Mouse (Mus musculus) midbrain, embryonic 10.5 days (tissue): ENCODE results near the gene Cfap126. TPM values are rescaled to one million over a fixed set of nuclear protein-coding genes. Genes with fewer than 3 reads are reported as not detected.
"Not testable (repeated sequence)": the region's sequence is repeated elsewhere in the genome, so short reads cannot be mapped to it uniquely, and the experiment has no call there.

ENCODE experiments used
- DNase-seq: peaks from one replicate; pipeline ENCODE4 v3.0.0-alpha.2; 2017; ENCODE audit warnings: low spot score
- H3K27ac ChIP-seq: fragments of 300-500 bp; sonication (generic); replicated peaks from 2 replicates; pipeline ENCODE4 v1.5.1; 2016; ENCODE audit warnings: mild to moderate bottlenecking
- H3K27me3 ChIP-seq: fragments of 300-500 bp; sonication (generic); 2 replicates; pipeline ENCODE4 v1.6.1; 2016; ENCODE audit warnings: low read depth, mild to moderate bottlenecking; ENCODE audit not compliant: poor library complexity, severe bottlenecking
- H3K36me3 ChIP-seq: fragments of 300-500 bp; sonication (generic); 2 replicates; pipeline ENCODE4 v1.6.1; 2016; ENCODE audit warnings: mild to moderate bottlenecking, moderate library complexity
- H3K4me1 ChIP-seq: fragments of 300-500 bp; sonication (generic); 2 replicates; pipeline ENCODE4 v1.6.1; 2016
- H3K4me3 ChIP-seq: fragments of 300-500 bp; sonication (generic); 2 replicates; pipeline ENCODE4 v1.5.1; 2016; ENCODE audit warnings: mild to moderate bottlenecking, moderate library complexity
- H3K9me3 ChIP-seq: fragments of 300-500 bp; sonication (generic); replicated peaks from 2 replicates; pipeline ENCODE4 v1.6.1; 2016; ENCODE audit warnings: mild to moderate bottlenecking
- WGBS: fragments of 180-500 bp; shearing (Covaris S2); methylation state at CpG from one replicate; pipeline ENCODE4 v1.1.7; 2016; 5-methylcytosine and 5-hydroxymethylcytosine counted together
- polyA plus RNA-seq: library from polyadenylated mRNA; unstranded; fragments of >200 nt; fragmentation: Nextera tagmentation; extraction: Ambion mirVana; gene quantifications from 2 replicates; pipeline ENCODE4 v1.2.1, GENCODE M21; 2016

Cfap126 gene
- polyA plus RNA-seq: 2.8 and 2.9 TPM in 2 replicates

DNA sequence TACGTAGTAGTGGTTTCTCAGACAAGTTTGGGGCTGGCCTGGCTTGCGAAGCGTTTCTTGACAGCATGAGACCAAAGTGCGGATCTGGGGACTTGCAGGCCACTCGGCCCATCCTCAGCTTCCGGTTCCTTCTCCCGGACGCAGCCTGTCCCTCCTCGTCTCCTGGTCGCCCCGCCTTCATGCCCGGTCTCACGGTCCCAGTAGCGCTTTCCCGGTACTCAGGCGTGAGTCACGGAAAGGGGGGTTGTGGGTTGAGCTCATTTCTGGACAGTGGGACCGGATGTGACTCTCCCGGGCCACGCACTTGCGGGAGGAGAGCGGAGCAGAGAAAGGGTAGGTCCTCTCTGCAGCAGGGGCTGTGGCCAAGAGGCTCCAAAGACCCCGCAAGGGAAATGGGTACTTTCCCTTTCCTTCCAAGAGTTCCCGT, at the start of gene Cfap126:
TSS of gene Cfap126 (plus strand) at position 46 of the 427 bp plus-strand sequence.
- H3K4me1 ChIP-seq: peaks cover 35% of the 10 kb centered on the region
- H3K4me3 ChIP-seq: peak within 1 kb of the TSS; percentile 64
- H3K36me3 ChIP-seq: no peaks in the 10 kb centered on the region
- peak; percentile 85 for DNase-seq
- WGBS: under 1% methylated on average over 24 of the region's 24 CpGs
- H3K9me3 ChIP-seq: no peaks in the 10 kb centered on the region
- peaks cover 4% of the 10 kb centered on the region; the same call in 1 of the 2 replicates for H3K27me3 ChIP-seq
- H3K27ac ChIP-seq: peak within 1 kb of the TSS; percentile 90

GRCm38 (mm10) chr1:171064491-171065242, 49.1 kb upstream of the Cfap126 start, which contains the start of gene Fcgr3:
TSS of gene Fcgr3 (minus strand) at chr1:171064935.
- H3K36me3 ChIP-seq, H3K9me3 ChIP-seq: not testable (repeated sequence)
- H3K4me3 ChIP-seq: peak within 1 kb of the TSS; percentile 49
- 0 out of 2 replicates have a peak within 1 kb of the TSS, but pooled peaks have one; percentile 0 for H3K27ac ChIP-seq
- peaks cover 15% of the 10 kb centered on the region for H3K4me1 ChIP-seq
- DNase-seq: peak; percentile 89
- 2% methylated on average over 47 of the region's 75 CpGs for WGBS
- peaks cover 48% of the 10 kb centered on the region for H3K27me3 ChIP-seq

- not testable (repeated sequence) for H3K36me3 ChIP-seq, H3K9me3 ChIP-seq, DNase-seq, H3K27ac ChIP-seq
- H3K4me3 ChIP-seq: peak overlapping the region; percentile 49
- peaks cover 53% of the 10 kb centered on the region for H3K27me3 ChIP-seq
- 1% methylated on average over 26 of the region's 35 CpGs for WGBS
- H3K4me1 ChIP-seq: peaks cover 15% of the 10 kb centered on the region
Measured at GRCm38 (mm10) chr1:171065243-171065587, 48.5 kb upstream of the Cfap126 start.

GRCm38 (mm10) chr1:171065768-171066167, 48.0 kb upstream of the Cfap126 start:
- not testable (repeated sequence) for H3K36me3 ChIP-seq, H3K9me3 ChIP-seq, H3K27ac ChIP-seq, DNase-seq
- Histone ChIP-seq H3K4me3 (peak overlapping the region; percentile 45), H3K4me1 (peaks cover 15% of the 10 kb centered on the region), H3K27me3 (peaks cover 59% of the 10 kb centered on the region)
- WGBS: 5% methylated on average over 31 of the region's 45 CpGs

DNA sequence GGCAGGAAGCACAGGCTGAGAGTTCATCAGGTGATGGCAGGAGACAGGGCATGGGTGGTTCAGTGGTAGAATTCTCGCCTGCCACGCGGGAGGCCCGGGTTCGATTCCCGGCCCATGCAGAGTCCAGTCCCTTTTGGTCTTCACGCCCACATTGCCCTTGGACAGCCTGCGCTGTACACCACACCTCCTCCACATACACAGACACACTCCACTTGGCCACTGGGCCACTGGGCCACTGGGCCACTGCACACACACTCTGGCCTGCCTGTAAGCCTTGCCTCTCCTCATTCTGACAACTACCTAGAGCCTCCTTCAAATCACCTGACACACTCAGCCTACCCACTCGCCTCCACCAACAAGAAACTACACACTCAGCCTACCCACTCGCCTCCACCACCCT, 47.1 kb upstream of the Cfap126 start:
- not testable (repeated sequence) for H3K27ac ChIP-seq, H3K4me3 ChIP-seq, H3K9me3 ChIP-seq, H3K36me3 ChIP-seq, DNase-seq
- peaks cover 66% of the 10 kb centered on the region for H3K27me3 ChIP-seq
- WGBS: 27% methylated on average over 4 of the region's 10 CpGs
- peaks cover 15% of the 10 kb centered on the region for H3K4me1 ChIP-seq

- H3K36me3 ChIP-seq, H3K9me3 ChIP-seq, H3K27ac ChIP-seq, H3K4me3 ChIP-seq, DNase-seq: not testable (repeated sequence)
- Histone ChIP-seq H3K4me1 (peaks cover 15% of the 10 kb centered on the region), H3K27me3 (peaks cover 64% of the 10 kb centered on the region)
- WGBS: 64% methylated on average over 5 of the region's 5 CpGs
Measured at GRCm38 (mm10) chr1:171067928-171068327, 45.8 kb upstream of the Cfap126 start.

GRCm38 (mm10) chr1:171069508-171069907, 44.2 kb upstream of the Cfap126 start:
- 71% methylated on average over 3 of the region's 3 CpGs for WGBS
- not testable (repeated sequence) for H3K9me3 ChIP-seq, H3K27ac ChIP-seq, H3K4me3 ChIP-seq, H3K36me3 ChIP-seq, H3K4me1 ChIP-seq
- DNase-seq: peak; percentile 44
- H3K27me3 ChIP-seq: peaks cover 60% of the 10 kb centered on the region

DNA sequence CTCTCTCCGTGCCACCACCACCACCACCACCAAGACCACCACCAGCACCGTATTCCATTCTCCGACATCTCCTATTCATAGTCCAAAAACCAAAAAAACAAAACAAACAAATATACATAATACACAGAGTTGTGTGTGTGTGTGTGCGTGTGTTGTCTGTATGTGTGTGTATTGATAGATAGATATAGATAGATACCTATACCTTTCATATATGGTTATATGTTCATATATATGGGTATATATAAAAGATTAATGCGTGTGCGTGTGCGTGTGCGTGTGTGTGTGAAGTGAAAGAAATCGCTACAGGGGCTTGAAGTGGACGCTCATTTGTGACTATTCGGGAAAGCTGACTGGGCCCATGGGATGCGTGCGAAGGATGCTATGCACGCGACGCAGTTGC, 42.8 kb upstream of the Cfap126 start:
- not testable (repeated sequence) for H3K36me3 ChIP-seq, H3K9me3 ChIP-seq, H3K4me1 ChIP-seq, DNase-seq, H3K27ac ChIP-seq
- WGBS: 19% methylated on average over 16 of the region's 16 CpGs
- peak overlapping the region; percentile 20; the same call in 1 of the 2 replicates for H3K4me3 ChIP-seq
- peaks cover 51% of the 10 kb centered on the region for H3K27me3 ChIP-seq

DNA sequence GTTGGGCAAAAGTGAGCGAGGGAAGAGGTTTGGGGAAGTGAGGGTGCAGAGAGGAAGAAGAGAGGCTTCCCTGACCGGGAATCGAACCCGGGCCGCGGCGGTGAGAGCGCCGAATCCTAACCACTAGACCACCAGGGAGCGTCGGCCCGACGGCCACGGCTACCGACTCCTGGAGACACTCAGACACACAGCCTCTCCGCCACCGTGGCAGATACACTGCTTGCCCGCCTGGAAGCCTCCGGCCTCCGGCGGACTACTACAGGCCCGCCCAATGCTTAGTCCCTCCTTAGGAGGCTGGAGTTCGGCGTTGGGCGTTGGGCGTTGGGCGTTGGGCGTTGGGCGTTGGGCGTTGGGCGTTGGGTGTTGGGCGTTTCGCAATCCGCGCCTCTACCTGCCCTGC, 42.0 kb upstream of the Cfap126 start:
- H3K4me1 ChIP-seq, H3K27ac ChIP-seq, DNase-seq, H3K9me3 ChIP-seq, H3K36me3 ChIP-seq: not testable (repeated sequence)
- Histone ChIP-seq H3K4me3 (0 out of 2 replicates have a peak overlapping the region, but pooled peaks have one; percentile 21), H3K27me3 (peaks cover 48% of the 10 kb centered on the region)
- WGBS: no CpG with 5 or more reads among the region's 35 CpGs

- not testable (repeated sequence) for DNase-seq, H3K4me1 ChIP-seq, H3K9me3 ChIP-seq, H3K36me3 ChIP-seq, H3K4me3 ChIP-seq, H3K27ac ChIP-seq
- WGBS: no CpG with 5 or more reads among the region's 45 CpGs
- H3K27me3 ChIP-seq: peaks cover 51% of the 10 kb centered on the region
Measured at GRCm38 (mm10) chr1:171072217-171072616, 41.5 kb upstream of the Cfap126 start.

DNA sequence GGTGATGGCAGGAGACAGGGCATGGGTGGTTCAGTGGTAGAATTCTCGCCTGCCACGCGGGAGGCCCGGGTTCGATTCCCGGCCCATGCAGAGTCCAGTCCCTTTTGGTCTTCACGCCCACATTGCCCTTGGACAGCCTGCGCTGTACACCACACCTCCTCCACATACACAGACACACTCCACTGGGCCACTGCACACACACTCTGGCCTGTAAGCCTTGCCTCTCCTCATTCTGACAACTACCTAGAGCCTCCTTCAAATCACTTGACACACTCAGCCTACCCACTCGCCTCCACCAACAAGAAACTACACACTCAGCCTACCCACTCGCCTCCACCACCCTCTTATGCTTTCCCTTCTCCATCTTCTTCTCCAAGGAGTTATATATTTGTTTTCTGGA, 39.4 kb upstream of the Cfap126 start:
- H3K27ac ChIP-seq, H3K9me3 ChIP-seq, H3K36me3 ChIP-seq, H3K4me1 ChIP-seq: not testable (repeated sequence)
- 0 out of 2 replicates have a peak overlapping the region, but pooled peaks have one; percentile 1 for H3K4me3 ChIP-seq
- 39% methylated on average over 7 of the region's 10 CpGs for WGBS
- peaks cover 61% of the 10 kb centered on the region for H3K27me3 ChIP-seq
- DNase-seq: peak; percentile 62

DNA sequence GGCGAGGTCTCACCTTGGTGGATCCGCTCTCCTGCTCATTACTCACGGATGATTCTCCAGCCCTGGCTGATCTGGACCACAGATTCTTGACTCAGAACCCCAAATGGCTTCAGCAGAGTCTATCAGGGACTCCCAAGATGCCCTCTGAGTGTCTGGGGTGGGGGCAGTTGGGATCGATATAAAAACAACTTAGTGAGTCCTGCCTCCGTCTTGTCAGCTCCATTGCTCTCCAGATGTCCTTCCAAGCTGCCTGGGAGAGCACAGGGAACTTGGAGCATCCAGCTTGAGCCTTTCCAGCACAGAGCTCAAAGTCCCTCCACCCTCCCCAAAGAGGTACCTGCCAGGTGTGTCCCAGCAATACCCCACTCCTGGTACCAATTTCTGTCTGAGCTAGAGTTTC, 37.5 kb upstream of the Cfap126 start:
- not testable (repeated sequence) for H3K27ac ChIP-seq, H3K36me3 ChIP-seq, H3K4me3 ChIP-seq, H3K4me1 ChIP-seq, DNase-seq, H3K9me3 ChIP-seq
- H3K27me3 ChIP-seq: peaks cover 42% of the 10 kb centered on the region
- 66% methylated on average over 4 of the region's 5 CpGs for WGBS

- H3K36me3 ChIP-seq, H3K9me3 ChIP-seq, DNase-seq, H3K4me3 ChIP-seq, H3K27ac ChIP-seq, H3K4me1 ChIP-seq: not testable (repeated sequence)
- 34% methylated on average over 5 of the region's 5 CpGs for WGBS
- H3K27me3 ChIP-seq: peaks cover 47% of the 10 kb centered on the region
Measured at GRCm38 (mm10) chr1:171077192-171077591, 36.5 kb upstream of the Cfap126 start.
